Mouse (Mus musculus): Measurements from ENCODE around the gene Dnah14.
A peak's percentile ranks its signal among the peaks of the same experiment; 100 is the strongest.

Dnah14 gene

DNA sequence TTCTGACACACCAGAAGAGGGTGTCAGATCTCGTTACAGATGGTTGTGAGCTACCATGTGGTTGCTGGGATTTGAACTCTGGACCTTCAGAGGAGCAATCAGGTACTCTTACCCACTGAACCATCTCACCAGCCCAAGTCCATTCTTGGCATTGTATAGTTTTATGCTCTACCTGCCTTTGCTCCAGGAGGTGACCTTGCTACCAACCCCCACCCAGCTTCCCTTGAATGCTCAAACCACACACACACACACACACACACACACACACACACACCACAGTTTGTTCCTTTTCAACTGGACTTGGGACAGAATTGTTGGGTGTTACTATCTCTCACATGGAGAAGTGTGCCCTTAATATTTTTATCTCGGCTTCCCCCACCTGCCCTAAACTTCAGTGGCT, 280.0 kb downstream of the Dnah14 start:
- no peak for DNase-seq

DNA sequence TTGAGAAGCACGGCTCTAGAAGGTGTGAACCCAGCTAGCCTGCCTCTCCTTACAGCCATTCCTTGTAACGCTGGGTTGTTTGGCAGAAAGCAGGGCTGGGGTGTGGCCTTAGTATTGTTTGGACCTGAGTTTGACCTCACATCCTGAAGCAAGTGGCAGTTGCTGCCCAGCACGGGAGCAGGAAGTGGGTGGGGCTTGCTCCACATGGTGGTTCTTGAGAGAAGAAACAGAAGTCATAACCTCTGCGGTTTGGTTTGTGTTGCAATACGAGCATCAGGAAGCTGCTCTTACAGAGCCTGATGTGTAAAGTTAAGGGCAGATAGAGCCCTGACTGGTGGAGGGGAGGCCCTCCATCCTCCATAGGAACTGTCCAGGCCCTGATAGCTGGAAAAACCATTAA, 284.3 kb downstream of the Dnah14 start:
- DNase-seq = peak; percentile 88

DNA sequence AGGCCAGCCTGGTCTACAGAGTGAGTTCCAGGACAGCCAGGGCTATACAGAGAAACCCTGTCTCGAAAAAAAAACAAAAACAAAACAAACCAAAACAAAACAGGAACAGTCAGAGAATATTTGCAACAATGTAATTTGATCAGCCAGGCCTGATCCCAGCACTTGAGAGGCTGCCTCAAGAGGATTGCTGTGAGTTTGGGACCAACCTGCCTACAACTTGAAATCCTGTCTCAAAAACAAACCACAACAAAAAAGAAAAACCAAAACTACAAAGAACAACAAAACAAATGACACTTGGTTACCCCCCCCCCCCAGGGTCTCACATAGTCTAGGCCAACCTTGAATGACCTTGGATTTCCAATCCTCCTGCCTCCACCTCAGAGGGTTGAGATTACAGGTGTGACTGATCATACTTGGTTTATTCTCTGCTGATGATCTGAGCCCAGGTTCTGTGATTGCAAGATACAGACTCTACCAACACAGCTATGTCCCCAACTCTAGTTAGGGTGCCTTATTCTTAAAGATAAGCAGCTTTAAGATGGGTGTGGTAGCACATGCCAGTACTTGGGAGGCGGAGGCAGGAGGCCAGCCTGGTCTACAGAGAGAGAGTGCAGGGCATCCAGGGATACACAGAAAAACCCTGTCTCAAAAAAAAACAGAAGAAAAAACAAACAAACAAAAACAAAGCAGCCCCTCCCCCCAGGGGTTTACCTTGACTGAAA, 285.0 kb downstream of the Dnah14 start:
- no peak for DNase-seq

DNA sequence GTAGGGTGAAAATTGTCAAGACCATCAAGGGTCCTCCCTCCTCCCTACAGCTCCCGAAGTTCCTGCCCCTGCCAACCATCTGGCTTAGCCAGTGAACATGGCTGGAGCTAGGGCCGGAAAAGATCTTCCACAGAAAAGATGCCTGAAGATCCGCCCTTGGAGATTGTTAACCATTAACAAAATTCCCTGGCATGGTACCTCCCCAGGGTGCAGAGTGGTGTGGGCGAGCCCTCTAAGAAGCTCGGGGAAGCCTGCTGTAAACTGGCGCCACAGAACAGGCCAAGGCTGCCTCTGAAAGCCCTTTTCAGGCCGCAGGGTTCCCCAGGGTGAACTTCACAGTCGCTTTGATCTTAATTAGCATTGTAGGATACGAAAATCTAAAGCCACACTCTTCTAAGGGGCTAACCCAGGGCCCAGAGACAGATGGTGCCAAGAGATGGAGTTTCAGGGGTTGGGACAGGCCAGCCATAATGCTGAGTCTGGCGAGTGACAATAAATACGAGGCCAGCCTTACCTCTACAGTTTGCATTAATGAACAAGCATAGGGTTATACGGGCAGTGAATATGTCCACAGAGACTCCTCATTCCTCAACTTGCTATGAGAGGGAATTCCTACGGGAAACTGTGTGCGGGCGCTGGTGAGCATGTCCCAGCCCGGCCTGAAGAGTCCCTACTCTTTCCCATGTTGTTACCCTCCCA, 286.5 kb downstream of the Dnah14 start:
- DNase-seq = no peak

DNA sequence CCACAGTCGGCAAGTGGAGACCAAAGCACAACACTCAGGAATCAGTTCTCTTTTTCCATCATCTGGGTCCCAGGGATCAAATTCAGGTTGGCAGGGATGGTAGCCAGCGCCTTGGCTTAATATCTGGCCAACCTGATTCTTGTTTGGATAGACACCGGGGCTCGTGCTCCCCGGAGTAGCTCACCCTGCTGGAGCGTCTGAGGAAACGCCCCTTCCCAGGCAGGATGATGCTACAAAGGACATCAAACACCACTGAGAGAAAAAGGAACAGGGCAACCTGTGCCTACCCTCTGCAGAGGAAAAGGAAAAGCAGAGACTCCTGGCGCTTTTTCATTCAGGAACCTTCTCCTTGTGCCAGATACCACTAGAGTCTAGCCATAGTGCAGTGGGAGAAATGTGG, 287.1 kb downstream of the Dnah14 start:
- no peak for DNase-seq
